Mouse (Mus musculus) liver, embryonic 18 days (tissue): Measurements from ENCODE around the gene Slc12a7. TPM values are rescaled to one million over a fixed set of nuclear protein-coding genes. Genes with fewer than 3 reads are reported as not detected.

Source experiments
- polyA plus RNA-seq: library from polyadenylated mRNA; depleted of rRNA; stranded (reverse); fragments of >200 nt; gene quantifications from 2 replicates; pipeline ENCODE4 v1.2.3, GENCODE M21; 2012; rRNA removed

The Slc12a7 gene
- polyA plus RNA-seq = 14.3 and 16.5 TPM in 2 replicates

GRCm38 (mm10) chr13:73732742-73733700, at the start of gene Slc12a7:
Gene Slc12a7 (plus strand): TSS chr13:73733094.

DNA sequence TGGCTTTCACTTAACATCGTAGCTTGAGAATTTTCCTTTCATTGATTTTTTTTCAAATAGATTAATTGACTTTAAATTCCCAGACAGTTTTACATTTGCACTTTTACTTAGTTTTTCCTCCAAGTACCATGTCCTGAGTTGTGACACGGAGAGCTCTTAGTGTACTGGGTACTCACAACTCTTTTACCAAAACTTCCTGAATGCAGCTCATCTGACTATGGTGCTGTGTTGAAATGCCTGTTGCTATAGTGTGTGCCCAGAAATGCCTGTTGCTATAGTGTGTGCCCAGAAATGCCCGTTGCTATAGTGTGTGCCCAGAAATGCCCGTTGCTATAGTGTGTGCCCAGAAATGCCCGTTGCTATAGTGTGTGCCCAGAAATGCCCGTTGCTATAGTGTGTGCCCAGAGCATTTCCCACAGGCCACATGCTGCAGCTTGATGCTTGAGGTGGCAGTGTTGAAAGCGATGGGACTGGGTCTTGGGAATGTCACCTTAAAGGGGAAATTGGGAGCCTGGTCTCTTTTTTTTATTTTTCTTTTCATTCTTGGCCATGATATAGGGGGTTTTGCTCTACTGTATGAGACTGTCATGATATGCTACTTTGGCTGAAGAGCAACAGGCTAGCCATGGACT, 28.1 kb upstream of the Slc12a7 start, which contains the start of gene Slc6a19:
Gene Slc6a19, minus strand, starts transcription at position 172 of the 632 bp plus-strand sequence.

DNA sequence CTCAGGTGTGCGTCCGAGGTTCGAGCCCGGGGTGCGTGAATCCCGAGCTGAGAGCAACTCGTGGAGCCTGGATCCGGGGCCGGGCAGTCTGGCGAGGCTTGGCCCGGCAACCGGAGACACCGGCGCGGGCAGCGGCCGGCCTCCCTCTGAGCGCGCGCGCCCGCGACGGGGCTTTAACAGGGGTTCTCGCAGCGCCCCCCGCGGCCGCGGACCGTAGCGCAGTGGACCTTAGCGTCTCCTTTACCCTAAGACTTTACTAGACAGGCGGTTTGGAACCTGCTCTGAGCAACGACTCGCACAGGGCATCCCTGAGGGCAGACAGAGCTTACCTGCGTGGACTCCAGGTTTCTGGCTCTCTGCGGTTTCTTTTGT, 114.6 kb downstream of the Slc12a7 start, which contains the start of gene Nkd2:
Gene Nkd2, minus strand, starts transcription at position 167 of the 372 bp plus-strand sequence.

Other genes starting within 250 kb of the Slc12a7 start
- gene Slc6a3, start 196.3 kb upstream of the Slc12a7 start, polyA plus RNA-seq = 0.35 TPM in 2 replicates
- gene Clptm1l, start 129.1 kb upstream of the Slc12a7 start, polyA plus RNA-seq = 49.9 and 54.2 TPM in 2 replicates
- 2.7 and 2.8 TPM in 2 replicates for gene Tert, start 106.2 kb upstream of the Slc12a7 start, polyA plus RNA-seq
- gene Slc6a18, start 55.1 kb upstream of the Slc12a7 start, polyA plus RNA-seq = 0.01 TPM in 1 of 2 replicates, not detected in the other
- 1.4 and 1.7 TPM in 2 replicates for gene Slc6a19, start 28.2 kb upstream of the Slc12a7 start, polyA plus RNA-seq
- 0.17 and 0.22 TPM in 2 replicates for gene Nkd2, start 114.5 kb downstream of the Slc12a7 start, polyA plus RNA-seq
- 5.0 and 5.3 TPM in 2 replicates for gene Trip13, start 204.7 kb downstream of the Slc12a7 start, polyA plus RNA-seq
- 13.4 and 14.5 TPM in 2 replicates for gene Brd9, start 204.7 kb downstream of the Slc12a7 start, polyA plus RNA-seq
- not detected in 2 replicates for gene Zdhhc11, start 230.8 kb downstream of the Slc12a7 start, polyA plus RNA-seq